Mouse (Mus musculus) heart, embryonic 14.5 days (tissue): ENCODE results near the gene Tmem127. TPM values are rescaled to one million over a fixed set of nuclear protein-coding genes. Genes with fewer than 3 reads are reported as not detected.

ENCODE experiments used
- ATAC-seq: fragments of 200-750 bp; cut with Nextera tagmentation; 2 replicates; pipeline ENCODE4 v1.8.0; 2017; ENCODE audit warnings: low read depth, moderate TSS enrichment; ENCODE audit not compliant: insufficient number of reproducible peaks, insufficient read depth, low FRiP score
- H3K27ac ChIP-seq, 2 experiments: fragments of 200-500 bp in 1 of 2; fragments of 300-500 bp in 1 of 2; sonication (generic) in 1 of 2; replicated peaks in 1 of 2; 2 replicates each; pipeline ENCODE4 v1.5.1; 2012 to 2014; ENCODE audit warnings: low read depth in 2 of 2, low read length in 2 of 2, control low read depth in 1 of 2, mild to moderate bottlenecking in 1 of 2, mixed read lengths in 1 of 2; ENCODE audit not compliant: control insufficient read depth in 1 of 2, insufficient read depth in 1 of 2
- H3K27me3 ChIP-seq: fragments of 300-500 bp; sonication (generic); 2 replicates; pipeline ENCODE4 v1.6.1; 2014; ENCODE audit warnings: mild to moderate bottlenecking, low read length, control low read depth; ENCODE audit not compliant: control insufficient read depth, insufficient read depth
- H3K36me3 ChIP-seq: fragments of 300-500 bp; sonication (generic); 2 replicates; pipeline ENCODE4 v1.6.1; 2014; ENCODE audit warnings: mild to moderate bottlenecking, control low read depth, low read length, mixed read lengths; ENCODE audit not compliant: control insufficient read depth, insufficient read depth
- H3K4me1 ChIP-seq, 2 experiments: fragments of 200-500 bp in 1 of 2; fragments of 300-500 bp in 1 of 2; sonication (generic) in 1 of 2; 2 replicates each; pipeline ENCODE4 v1.6.1; 2012 to 2014; ENCODE audit warnings: low read length in 2 of 2, control low read depth in 1 of 2, mixed read lengths in 1 of 2; ENCODE audit not compliant: control insufficient read depth in 2 of 2, insufficient read depth in 2 of 2
- H3K4me2 ChIP-seq: fragments of 300-500 bp; sonication (generic); 2 replicates; pipeline ENCODE4 v1.6.1; 2014; ENCODE audit warnings: mild to moderate bottlenecking, low read length
- H3K4me3 ChIP-seq, 2 experiments: fragments of 200-500 bp in 1 of 2; fragments of 300-500 bp in 1 of 2; sonication (generic) in 1 of 2; 2 replicates each; pipeline ENCODE4 v1.5.1; 2012 to 2014; ENCODE audit warnings: low read length in 2 of 2, mild to moderate bottlenecking in 2 of 2, control low read depth in 1 of 2, low read depth in 1 of 2, moderate library complexity in 1 of 2; ENCODE audit not compliant: control insufficient read depth in 1 of 2, insufficient read depth in 1 of 2
- H3K9ac ChIP-seq: fragments of 300-500 bp; sonication (generic); 2 replicates; pipeline ENCODE4 v1.6.1; 2014; ENCODE audit warnings: mild to moderate bottlenecking, low read length
- H3K9me3 ChIP-seq: fragments of 300-500 bp; sonication (generic); 2 replicates; pipeline ENCODE4 v1.6.1; 2016; ENCODE audit warnings: low read length, control low read depth; ENCODE audit not compliant: control insufficient read depth
- WGBS: fragments of 180-500 bp; shearing (Covaris S2); extraction: QIAGEN DNeasy Blood & Tissue Kit; methylation state at CpG from one replicate; pipeline ENCODE4 v1.1.7; 2014; 5-methylcytosine and 5-hydroxymethylcytosine counted together
- polyA plus RNA-seq: library from polyadenylated mRNA; unstranded; fragments of >200 nt; fragmentation: Nextera tagmentation; extraction: Ambion mirVana; gene quantifications from 2 replicates; pipeline ENCODE4 v1.2.1, GENCODE M21; 2014

Tmem127 gene
- polyA plus RNA-seq, 1 experiment from 2014 or later = 17.7 TPM

DNA sequence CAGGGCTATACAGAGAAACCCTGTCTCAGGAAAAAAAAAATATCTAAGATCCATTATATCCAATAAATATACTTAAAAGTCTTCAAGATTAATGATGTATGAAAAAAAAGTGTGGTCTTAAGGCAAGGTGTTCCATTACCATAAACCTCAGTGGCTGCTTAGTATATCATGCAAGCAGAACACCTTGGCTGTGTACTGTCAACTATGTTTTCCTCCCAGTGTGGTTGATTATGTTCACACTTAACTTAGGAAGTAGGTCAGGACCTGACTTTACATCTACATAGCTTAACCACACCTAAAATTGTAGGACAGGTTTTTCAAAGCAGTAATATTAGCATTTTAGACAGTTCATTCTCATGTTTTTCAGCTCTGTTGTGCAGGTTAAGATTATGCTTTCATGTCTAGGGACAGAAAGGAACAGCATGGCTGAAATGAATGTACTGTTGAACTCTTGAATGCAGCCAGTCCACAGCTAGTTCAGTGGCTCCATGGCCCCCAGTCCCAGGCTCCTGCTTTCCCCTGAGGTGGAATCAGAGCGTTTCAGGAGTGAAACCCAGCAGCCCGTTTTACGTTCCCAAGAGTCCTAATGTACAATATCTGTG lies 57.0 kb downstream of the Tmem127 start:
- no peak overlapping the region for H3K4me2 ChIP-seq

DNA sequence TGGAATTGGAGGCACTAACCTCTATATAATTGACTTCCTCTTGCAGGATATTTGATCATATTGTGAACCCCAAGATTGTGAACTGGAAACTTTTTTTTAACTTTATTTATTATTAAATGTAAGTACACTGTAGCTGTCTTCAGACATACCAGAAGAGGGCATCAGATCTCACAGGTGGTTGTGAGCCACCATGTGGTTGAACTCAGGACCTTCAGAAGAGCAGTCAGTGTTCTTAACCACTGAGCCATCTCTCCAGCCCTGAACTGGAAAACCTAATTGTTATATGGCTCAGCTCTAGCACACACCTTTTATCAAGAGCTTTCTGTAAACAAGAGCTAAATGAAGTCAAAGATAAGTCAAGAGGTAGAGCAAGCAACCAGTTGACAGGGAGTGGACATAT lies 58.4 kb downstream of the Tmem127 start:
- no peak overlapping the region for H3K4me2 ChIP-seq
- H3K27ac ChIP-seq = no peak overlapping the region
- no peaks in the 10 kb centered on the region for H3K9me3 ChIP-seq
- no peaks in the 10 kb centered on the region for H3K27me3 ChIP-seq
- no peaks in the 10 kb centered on the region for H3K4me1 ChIP-seq
- peaks cover 12% of the 10 kb centered on the region; the same call in 1 of the 2 replicates for H3K36me3 ChIP-seq
- no peak for ATAC-seq
- H3K9ac ChIP-seq = no peak overlapping the region
- H3K4me3 ChIP-seq = no peak overlapping the region

More for the DNA sequence above, 57.0 kb downstream of the Tmem127 start:
- H3K36me3 ChIP-seq = peaks cover 26% of the 10 kb centered on the region
- no peaks in the 10 kb centered on the region for H3K27me3 ChIP-seq
- WGBS = 83% methylated on average over 3 of the region's 3 CpGs
- no peak overlapping the region for H3K9ac ChIP-seq
- no peak for ATAC-seq
- no peak overlapping the region for H3K4me3 ChIP-seq
- H3K4me1 ChIP-seq = no peaks in the 10 kb centered on the region
- no peaks in the 10 kb centered on the region for H3K9me3 ChIP-seq
- no peak overlapping the region for H3K27ac ChIP-seq

DNA sequence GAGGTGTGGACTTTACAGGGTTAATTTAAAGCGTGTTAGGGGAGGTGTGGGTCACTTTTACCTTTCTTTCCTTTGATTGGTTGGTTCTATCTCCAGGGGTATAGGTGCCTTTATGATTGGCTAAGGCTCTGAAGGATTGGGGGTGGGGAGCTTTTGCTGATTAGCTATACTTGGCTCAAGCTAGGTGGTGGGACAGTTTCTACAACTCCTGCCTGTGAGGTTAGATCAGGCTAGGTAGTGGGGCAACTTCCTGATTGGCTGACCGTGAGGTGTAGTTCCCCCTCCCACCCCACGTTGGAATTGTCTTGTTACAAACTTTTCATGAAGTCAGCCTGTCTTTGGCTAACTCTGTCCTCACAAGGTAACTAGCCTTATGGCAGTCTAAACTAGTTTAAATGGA lies 59.5 kb downstream of the Tmem127 start:
- Histone ChIP-seq H3K36me3 (peaks cover 2% of the 10 kb centered on the region; the same call in 1 of the 2 replicates), H3K9me3 (no peaks in the 10 kb centered on the region), H3K4me2 (no peak overlapping the region), H3K4me3 (no peak overlapping the region), H3K4me1 (no peaks in the 10 kb centered on the region), H3K9ac (no peak overlapping the region), H3K27me3 (no peaks in the 10 kb centered on the region), H3K27ac (no peak overlapping the region)
- 49% methylated on average over 3 of the region's 3 CpGs for WGBS
- ATAC-seq = no peak

DNA sequence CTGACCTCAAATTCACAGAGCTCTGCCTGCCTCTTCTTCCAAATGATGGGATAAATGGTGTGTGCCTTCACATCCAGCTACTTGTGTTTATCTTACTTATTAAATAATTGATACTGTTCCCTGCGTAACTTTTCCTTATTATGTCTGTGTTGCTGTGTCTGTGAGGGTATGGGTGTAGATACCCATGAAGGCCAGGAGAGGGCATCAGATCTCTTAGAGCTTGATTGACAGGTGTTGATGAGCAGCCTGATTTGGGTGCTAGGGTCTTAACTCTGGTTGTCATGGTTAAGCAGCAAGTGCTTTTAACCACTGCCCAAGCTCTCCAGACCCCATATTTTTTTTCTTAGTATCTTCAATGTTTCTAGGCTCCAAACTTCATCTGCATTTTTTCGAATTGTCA lies 61.0 kb downstream of the Tmem127 start:
- Histone ChIP-seq H3K9ac (no peak overlapping the region), H3K9me3 (no peaks in the 10 kb centered on the region), H3K36me3 (no peaks in the 10 kb centered on the region), H3K4me2 (no peak overlapping the region), H3K27ac (no peak overlapping the region), H3K4me3 (no peak overlapping the region), H3K4me1 (0 out of 4 replicates have a peak, but pooled peaks cover 0 to under 1% of the 10 kb centered on the region in 2 experiments), H3K27me3 (no peaks in the 10 kb centered on the region)
- WGBS = 94% methylated on average over 2 of the region's 2 CpGs
- ATAC-seq = no peak

DNA sequence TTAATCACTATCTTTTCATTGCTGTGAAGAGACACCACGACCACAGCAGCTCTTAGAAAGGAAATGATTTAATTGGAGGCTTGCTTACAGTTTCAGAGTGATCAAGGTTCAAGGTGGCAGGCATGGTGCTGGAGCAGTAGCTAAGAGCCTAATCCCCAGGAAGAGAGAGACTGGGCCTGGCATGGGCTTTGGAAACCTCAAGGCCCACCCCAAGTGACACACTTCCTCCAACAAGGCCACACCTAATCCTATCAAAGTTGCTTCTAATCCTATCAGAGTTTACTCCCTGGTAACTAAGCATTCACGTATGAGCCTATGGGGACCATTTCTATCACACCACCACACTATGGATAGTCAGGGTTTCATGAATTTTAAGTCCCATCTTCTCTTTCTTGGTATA lies 62.5 kb downstream of the Tmem127 start:
- Histone ChIP-seq H3K27ac (no peak overlapping the region), H3K9ac (no peak overlapping the region), H3K27me3 (no peaks in the 10 kb centered on the region), H3K9me3 (no peaks in the 10 kb centered on the region), H3K4me1 (0 out of 4 replicates have a peak, but pooled peaks cover 2 to 4% of the 10 kb centered on the region in 2 experiments), H3K4me2 (no peak overlapping the region), H3K36me3 (no peaks in the 10 kb centered on the region), H3K4me3 (no peak overlapping the region)
- ATAC-seq = no peak
- 33% methylated on average over 2 of the region's 2 CpGs for WGBS

DNA sequence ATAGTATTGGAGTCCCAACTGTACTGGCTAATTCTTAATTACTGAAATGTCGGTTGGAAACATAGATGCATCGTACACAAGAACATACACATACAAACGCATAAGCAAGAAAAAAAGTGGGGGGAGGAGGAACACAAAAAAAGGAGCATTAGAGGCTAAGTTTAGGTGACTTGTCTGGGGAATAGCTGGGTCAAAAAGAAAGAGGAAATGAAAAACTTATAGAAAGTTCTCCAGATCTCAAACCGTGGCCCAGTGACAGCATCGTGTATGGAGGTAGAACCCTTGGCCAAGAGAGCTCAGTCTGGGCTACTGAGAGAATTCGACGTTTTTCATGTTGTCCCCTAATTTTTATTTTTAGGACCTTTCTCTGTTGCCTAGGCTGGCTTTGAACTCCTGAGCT lies 63.0 kb downstream of the Tmem127 start:
- H3K9me3 ChIP-seq = no peaks in the 10 kb centered on the region
- WGBS = 85% methylated on average over 7 of the region's 7 CpGs
- 0 out of 4 replicates have a peak, but pooled peaks cover 2 to 4% of the 10 kb centered on the region in 2 experiments for H3K4me1 ChIP-seq
- H3K4me3 ChIP-seq = no peak overlapping the region
- ATAC-seq = no peak
- no peak overlapping the region for H3K4me2 ChIP-seq
- no peaks in the 10 kb centered on the region for H3K27me3 ChIP-seq
- no peaks in the 10 kb centered on the region for H3K36me3 ChIP-seq
- H3K9ac ChIP-seq = no peak overlapping the region
- no peak overlapping the region for H3K27ac ChIP-seq

Other genes starting within 250 kb of the Tmem127 start
- gene Ap4e1, start 239.2 kb upstream of the Tmem127 start, polyA plus RNA-seq = 8.7 and 9.1 TPM in 2 replicates
- gene Blvra, start 177.2 kb upstream of the Tmem127 start, polyA plus RNA-seq = 39.9 and 45.5 TPM in 2 replicates
- 46.9 and 50.2 TPM in 2 replicates for gene Ncaph, start 114.0 kb upstream of the Tmem127 start, polyA plus RNA-seq
- 11.5 and 11.8 TPM in 2 replicates for gene Itpripl1, start 104.5 kb upstream of the Tmem127 start, polyA plus RNA-seq
- 1.4 and 1.8 TPM in 2 replicates for gene 1810024B03Rik, start 39.6 kb upstream of the Tmem127 start, polyA plus RNA-seq
- gene Snrnp200, start 39.5 kb upstream of the Tmem127 start, polyA plus RNA-seq = 47.2 and 47.7 TPM in 2 replicates
- gene Ciao1, start 92 bp upstream of the Tmem127 start, polyA plus RNA-seq = 55.6 and 61.7 TPM in 2 replicates
- gene Stard7, start 22.3 kb downstream of the Tmem127 start, polyA plus RNA-seq = 128 and 136 TPM in 2 replicates
- gene Dusp2, start 88.3 kb downstream of the Tmem127 start, polyA plus RNA-seq = 14.5 and 15.9 TPM in 2 replicates
- not detected in 2 replicates for gene Astl, start 90.7 kb downstream of the Tmem127 start, polyA plus RNA-seq
- gene Adra2b, start 115.3 kb downstream of the Tmem127 start, polyA plus RNA-seq = 1.1 and 1.2 TPM in 2 replicates
- 0.22 TPM in 2 replicates for gene Gpat2, start 177.3 kb downstream of the Tmem127 start, polyA plus RNA-seq
- 31.9 and 32.6 TPM in 2 replicates for gene Fahd2a, start 196.7 kb downstream of the Tmem127 start, polyA plus RNA-seq